Mouse (Mus musculus) lung, postnatal 0 days (tissue): ENCODE measurements at regions not wholly inside any gene's neighbourhood (a gene's known extent, or its start where the extent isn't known, plus 50 kb on each side); places are given as distances from the start of the nearest gene placed in this dataset.
A peak's percentile ranks its signal among the peaks of the same experiment; 100 is the strongest.

Experiments used
- ATAC-seq: fragments of 200-750 bp; cut with Nextera tagmentation; 2 replicates; pipeline ENCODE4 v1.8.0; 2017; ENCODE audit warnings: moderate library complexity
- DNase-seq: peaks from one replicate; pipeline ENCODE4 v3.0.0-alpha.2; 2016; ENCODE audit warnings: low spot score
- H3K27ac ChIP-seq: fragments of 300-500 bp; sonication (generic); 2 replicates; pipeline ENCODE4 v1.5.1; 2014; ENCODE audit warnings: antibody characterized with exemption, mild to moderate bottlenecking, low read length, mixed read lengths
- H3K27me3 ChIP-seq: fragments of 300-500 bp; sonication (generic); replicated peaks from 2 replicates; pipeline ENCODE4 v1.6.1; 2014; ENCODE audit warnings: low read length, mixed read lengths; ENCODE audit not compliant: insufficient read depth
- H3K36me3 ChIP-seq: fragments of 300-500 bp; sonication (generic); 2 replicates; pipeline ENCODE4 v1.6.1; 2014; ENCODE audit warnings: low read length, mixed read lengths; ENCODE audit not compliant: insufficient read depth
- H3K4me1 ChIP-seq: fragments of 300-500 bp; sonication (generic); 2 replicates; pipeline ENCODE4 v1.6.1; 2014; ENCODE audit warnings: antibody characterized with exemption, low read depth, low read length, mixed read lengths; ENCODE audit not compliant: insufficient read depth
- H3K4me2 ChIP-seq: fragments of 300-500 bp; sonication (generic); replicated peaks from 2 replicates; pipeline ENCODE4 v1.6.1; 2014; ENCODE audit warnings: low read depth, mild to moderate bottlenecking, low read length, moderate library complexity, mixed read lengths
- H3K4me3 ChIP-seq: fragments of 300-500 bp; sonication (generic); 2 replicates; pipeline ENCODE4 v1.5.1; 2014; ENCODE audit warnings: low read depth, low read length
- H3K9ac ChIP-seq: fragments of 300-500 bp; sonication (generic); replicated peaks from 2 replicates; pipeline ENCODE4 v1.6.1; 2014; ENCODE audit warnings: low read depth, mild to moderate bottlenecking
- H3K9me3 ChIP-seq: fragments of 300-500 bp; sonication (generic); 2 replicates; pipeline ENCODE4 v1.6.1; 2016; ENCODE audit warnings: low read length, mixed read lengths
- CTCF ChIP-seq: IDR thresholded peaks from 2 replicates; pipeline ENCODE4 v1.5.1; 2016; ENCODE audit warnings: antibody characterized with exemption, mild to moderate bottlenecking
- EP300 ChIP-seq: IDR thresholded peaks from 2 replicates; pipeline ENCODE4 v1.6.1; 2016; ENCODE audit warnings: antibody characterized with exemption, mild to moderate bottlenecking, control low read depth
- WGBS: fragments of 180-500 bp; shearing (Covaris S2); extraction: QIAGEN DNeasy Blood & Tissue Kit; methylation state at CpG from one replicate; pipeline ENCODE4 v1.1.7; 2014; 5-methylcytosine and 5-hydroxymethylcytosine counted together

- Histone ChIP-seq H3K4me1 (no peaks in the 10 kb centered on the region), H3K4me2 (no peak overlapping the region), H3K27ac (no peak overlapping the region), H3K9me3 (no peaks in the 10 kb centered on the region), H3K4me3 (no peak overlapping the region), H3K9ac (no peak overlapping the region), H3K27me3 (no peaks in the 10 kb centered on the region), H3K36me3 (no peaks in the 10 kb centered on the region)
- WGBS = 74% methylated on average over 6 of the region's 6 CpGs
- no peak for DNase-seq
- TF ChIP-seq CTCF = no peak
- no peak for TF ChIP-seq EP300
- ATAC-seq = no peak
Measured at GRCm38 (mm10) chr15:36354545-36354944, 653.0 kb downstream of the Zfp706 start.

- no peaks in the 10 kb centered on the region for H3K4me1 ChIP-seq
- no peaks in the 10 kb centered on the region for H3K27me3 ChIP-seq
- DNase-seq (no peak), ATAC-seq (no peak)
- H3K27ac ChIP-seq = no peak overlapping the region
- no peak for TF ChIP-seq EP300
- no peak for TF ChIP-seq CTCF
- no peak overlapping the region for H3K9ac ChIP-seq
- H3K4me2 ChIP-seq = no peak overlapping the region
- H3K9me3 ChIP-seq = no peaks in the 10 kb centered on the region
- H3K36me3 ChIP-seq = no peaks in the 10 kb centered on the region
- 84% methylated on average over 3 of the region's 3 CpGs for WGBS
- H3K4me3 ChIP-seq = no peak overlapping the region
Measured at GRCm38 (mm10) chr15:36353793-36354192, 653.8 kb downstream of the Zfp706 start.

GRCm38 (mm10) chr15:36352929-36353328 lies 654.6 kb downstream of the Zfp706 start:
- Histone ChIP-seq H3K27me3 (no peaks in the 10 kb centered on the region), H3K4me1 (peaks cover under 1% of the 10 kb centered on the region; the same call in 1 of the 2 replicates), H3K4me2 (no peak overlapping the region), H3K4me3 (no peak overlapping the region), H3K36me3 (no peaks in the 10 kb centered on the region), H3K9ac (no peak overlapping the region), H3K9me3 (no peaks in the 10 kb centered on the region), H3K27ac (no peak overlapping the region)
- ATAC-seq (no peak), DNase-seq (no peak)
- WGBS = 75% methylated on average over 1 of the region's 1 CpGs
- TF ChIP-seq CTCF (no peak), EP300 (no peak)

- Histone ChIP-seq H3K4me3 (no peak overlapping the region), H3K27me3 (no peaks in the 10 kb centered on the region), H3K36me3 (no peaks in the 10 kb centered on the region), H3K9me3 (no peaks in the 10 kb centered on the region), H3K9ac (no peak overlapping the region), H3K4me2 (no peak overlapping the region), H3K27ac (no peak overlapping the region), H3K4me1 (peaks cover 8% of the 10 kb centered on the region; the same call in 1 of the 2 replicates)
- peak; percentile 70 for ATAC-seq
- TF ChIP-seq CTCF = no peak
- peak; percentile 59 for TF ChIP-seq EP300
- WGBS = 31% methylated on average over 3 of the region's 3 CpGs
- DNase-seq = peak; percentile 70
Measured at GRCm38 (mm10) chr15:36351693-36352092, 655.9 kb downstream of the Zfp706 start.

GRCm38 (mm10) chr15:36348348-36348747 lies 659.2 kb downstream of the Zfp706 start:
- Histone ChIP-seq H3K36me3 (no peaks in the 10 kb centered on the region), H3K4me2 (no peak overlapping the region), H3K4me3 (no peak overlapping the region), H3K27ac (peak overlapping the region; percentile 15; the same call in 1 of the 2 replicates), H3K4me1 (peaks cover 13% of the 10 kb centered on the region; the same call in 1 of the 2 replicates), H3K9ac (no peak overlapping the region), H3K9me3 (no peaks in the 10 kb centered on the region), H3K27me3 (no peaks in the 10 kb centered on the region)
- DNase-seq = peak; percentile 44
- 48% methylated on average over 5 of the region's 5 CpGs for WGBS
- no peak for ATAC-seq
- TF ChIP-seq CTCF (no peak), EP300 (no peak)

GRCm38 (mm10) chr15:36347333-36347845 lies 660.2 kb downstream of the Zfp706 start:
- peak; percentile 69 for ATAC-seq
- TF ChIP-seq CTCF (no peak), EP300 (no peak)
- Histone ChIP-seq H3K27me3 (no peaks in the 10 kb centered on the region), H3K4me3 (no peak overlapping the region), H3K36me3 (no peaks in the 10 kb centered on the region), H3K4me2 (no peak overlapping the region), H3K9ac (no peak overlapping the region), H3K27ac (peak overlapping the region; percentile 15; the same call in 1 of the 2 replicates), H3K4me1 (peaks cover 13% of the 10 kb centered on the region; the same call in 1 of the 2 replicates), H3K9me3 (no peaks in the 10 kb centered on the region)
- 28% methylated on average over 4 of the region's 4 CpGs for WGBS
- DNase-seq = peak; percentile 77

GRCm38 (mm10) chr15:36346126-36346525 lies 661.4 kb downstream of the Zfp706 start:
- H3K9me3 ChIP-seq = no peaks in the 10 kb centered on the region
- H3K4me2 ChIP-seq = no peak overlapping the region
- H3K27me3 ChIP-seq = no peaks in the 10 kb centered on the region
- ATAC-seq (peak; percentile 41), DNase-seq (peak; percentile 57)
- no peak overlapping the region for H3K9ac ChIP-seq
- TF ChIP-seq EP300 (peak; percentile 69; the same call in 1 of the 2 replicates), CTCF (no peak)
- no peaks in the 10 kb centered on the region for H3K36me3 ChIP-seq
- WGBS = 14% methylated on average over 5 of the region's 5 CpGs
- H3K4me1 ChIP-seq = peaks cover 13% of the 10 kb centered on the region; the same call in 1 of the 2 replicates
- H3K27ac ChIP-seq = peak overlapping the region; percentile 4; the same call in 1 of the 2 replicates
- no peak overlapping the region for H3K4me3 ChIP-seq
